Mouse (Mus musculus) neural tube, embryonic 14.5 days (tissue): ENCODE measurements at regions not wholly inside any gene's neighbourhood (a gene's known extent, or its start where the extent isn't known, plus 50 kb on each side); places are given as distances from the start of the nearest gene placed in this dataset.

ENCODE experiments used
- ATAC-seq: fragments of 200-750 bp; cut with Nextera tagmentation; 2 replicates; pipeline ENCODE4 v1.8.0; 2017; ENCODE audit warnings: low read depth, mild to moderate bottlenecking, moderate TSS enrichment, moderate library complexity
- H3K27ac ChIP-seq: fragments of 300-500 bp; sonication (generic); 2 replicates; pipeline ENCODE4 v1.5.1; 2014; ENCODE audit warnings: low read depth, mild to moderate bottlenecking, control low read depth, low read length, moderate library complexity, mixed read lengths
- H3K27me3 ChIP-seq: fragments of 300-500 bp; sonication (generic); 2 replicates; pipeline ENCODE4 v1.6.1; 2014; ENCODE audit warnings: low read length; ENCODE audit not compliant: control insufficient read depth, insufficient read depth
- H3K36me3 ChIP-seq: fragments of 300-500 bp; sonication (generic); 2 replicates; pipeline ENCODE4 v1.6.1; 2014; ENCODE audit warnings: low read length, mixed read lengths; ENCODE audit not compliant: control insufficient read depth, insufficient read depth
- H3K4me1 ChIP-seq: fragments of 300-500 bp; sonication (generic); 2 replicates; pipeline ENCODE4 v1.6.1; 2014; ENCODE audit warnings: low read length; ENCODE audit not compliant: control insufficient read depth, insufficient read depth
- H3K4me2 ChIP-seq: fragments of 300-500 bp; sonication (generic); 2 replicates; pipeline ENCODE4 v1.6.1; 2014; ENCODE audit warnings: mild to moderate bottlenecking, low read depth, low read length, control low read depth
- H3K4me3 ChIP-seq: fragments of 300-500 bp; sonication (generic); 2 replicates; pipeline ENCODE4 v1.5.1; 2014; ENCODE audit warnings: low read depth, low read length, control low read depth, mixed read lengths
- H3K9ac ChIP-seq: fragments of 300-500 bp; sonication (generic); replicated peaks from 2 replicates; pipeline ENCODE4 v1.6.1; 2014; ENCODE audit warnings: low read depth, mild to moderate bottlenecking, control low read depth, low read length, mixed read lengths
- H3K9me3 ChIP-seq: fragments of 300-500 bp; sonication (generic); 2 replicates; pipeline ENCODE4 v1.6.1; 2016; ENCODE audit warnings: low read length; ENCODE audit not compliant: control insufficient read depth
- WGBS: fragments of 180-500 bp; shearing (Covaris S2); extraction: QIAGEN DNeasy Blood & Tissue Kit; methylation state at CpG from one replicate; pipeline ENCODE4 v1.1.7; 2014; 5-methylcytosine and 5-hydroxymethylcytosine counted together

DNA sequence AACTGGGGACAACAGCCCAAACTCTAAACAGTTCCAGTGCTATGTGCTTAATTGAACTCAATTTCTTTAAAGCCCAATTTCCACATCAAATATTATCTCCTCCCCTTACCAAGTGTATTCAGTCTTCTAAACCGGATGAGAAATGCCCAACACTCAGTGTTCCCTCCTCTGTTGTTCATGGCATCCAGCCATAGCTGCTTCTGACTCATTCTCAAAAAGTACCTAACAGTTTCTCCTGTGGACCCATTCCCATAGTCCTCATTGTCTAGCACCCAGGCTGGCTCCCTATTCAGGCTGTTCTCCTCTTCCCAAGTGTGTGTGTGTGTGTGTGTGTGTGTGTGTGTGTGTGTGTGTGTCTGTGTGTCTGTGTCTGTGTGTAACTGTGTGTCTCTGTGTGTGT, 478.7 kb downstream of the Pdcd6ip start:
- no peaks in the 10 kb centered on the region for H3K27me3 ChIP-seq
- no peaks in the 10 kb centered on the region for H3K36me3 ChIP-seq
- no peak overlapping the region for H3K27ac ChIP-seq
- H3K4me1 ChIP-seq, result no peaks in the 10 kb centered on the region
- WGBS, result 85% methylated on average over 1 of the region's 1 CpGs
- no peak for ATAC-seq
- no peak overlapping the region for H3K9ac ChIP-seq
- no peaks in the 10 kb centered on the region for H3K9me3 ChIP-seq
- H3K4me3 ChIP-seq, result no peak overlapping the region
- H3K4me2 ChIP-seq, result no peak overlapping the region

DNA sequence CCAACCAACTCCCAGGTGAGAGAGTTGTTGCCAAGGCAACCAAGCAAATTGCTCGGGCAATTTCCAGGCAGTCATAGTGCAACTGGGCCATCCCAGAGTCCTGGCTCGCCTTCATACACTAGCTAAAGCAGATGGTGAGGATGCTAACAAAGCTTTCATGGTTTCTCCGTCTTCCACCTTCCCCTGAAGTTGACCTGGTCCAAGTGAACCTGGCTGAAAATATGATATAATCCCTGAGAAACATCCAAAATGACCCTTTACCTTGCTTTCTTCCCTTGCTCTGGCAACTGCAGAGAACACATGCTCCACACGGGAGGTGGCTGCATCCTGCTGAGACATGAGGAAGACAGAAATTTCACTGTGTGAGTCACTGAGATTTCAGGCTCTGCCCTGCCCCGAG, 494.1 kb downstream of the Pdcd6ip start:
- H3K27me3 ChIP-seq, result no peaks in the 10 kb centered on the region
- H3K9me3 ChIP-seq, result no peaks in the 10 kb centered on the region
- ATAC-seq, result no peak
- H3K36me3 ChIP-seq, result no peaks in the 10 kb centered on the region
- WGBS, result 62% methylated on average over 5 of the region's 5 CpGs
- H3K4me1 ChIP-seq, result no peaks in the 10 kb centered on the region
- no peak overlapping the region for H3K4me2 ChIP-seq
- no peak overlapping the region for H3K4me3 ChIP-seq
- no peak overlapping the region for H3K9ac ChIP-seq
- H3K27ac ChIP-seq, result no peak overlapping the region

DNA sequence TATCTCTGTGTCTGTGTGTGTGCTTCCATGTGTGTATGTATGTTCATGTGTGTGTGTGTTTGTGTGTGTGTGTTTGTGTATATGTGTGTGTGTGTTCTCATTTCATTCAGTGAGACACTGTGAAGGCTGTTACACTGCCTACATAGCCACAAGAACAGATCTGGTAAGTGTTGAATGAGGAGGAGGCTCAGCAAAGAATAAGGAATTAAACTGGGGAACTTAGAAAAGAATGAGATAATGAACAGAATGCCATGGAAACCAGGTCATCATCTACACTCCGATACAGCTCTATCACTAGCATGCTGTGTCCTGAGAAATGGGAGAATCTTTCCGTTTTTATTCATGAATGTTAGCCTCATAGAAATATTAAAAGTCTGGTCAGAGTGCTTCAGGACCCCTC, 495.7 kb downstream of the Pdcd6ip start:
- H3K27ac ChIP-seq, result no peak overlapping the region
- H3K4me2 ChIP-seq, result no peak overlapping the region
- H3K36me3 ChIP-seq, result no peaks in the 10 kb centered on the region
- H3K9me3 ChIP-seq, result no peaks in the 10 kb centered on the region
- no peak overlapping the region for H3K4me3 ChIP-seq
- no peak overlapping the region for H3K9ac ChIP-seq
- 82% methylated on average over 2 of the region's 2 CpGs for WGBS
- no peaks in the 10 kb centered on the region for H3K27me3 ChIP-seq
- ATAC-seq, result no peak
- no peaks in the 10 kb centered on the region for H3K4me1 ChIP-seq

DNA sequence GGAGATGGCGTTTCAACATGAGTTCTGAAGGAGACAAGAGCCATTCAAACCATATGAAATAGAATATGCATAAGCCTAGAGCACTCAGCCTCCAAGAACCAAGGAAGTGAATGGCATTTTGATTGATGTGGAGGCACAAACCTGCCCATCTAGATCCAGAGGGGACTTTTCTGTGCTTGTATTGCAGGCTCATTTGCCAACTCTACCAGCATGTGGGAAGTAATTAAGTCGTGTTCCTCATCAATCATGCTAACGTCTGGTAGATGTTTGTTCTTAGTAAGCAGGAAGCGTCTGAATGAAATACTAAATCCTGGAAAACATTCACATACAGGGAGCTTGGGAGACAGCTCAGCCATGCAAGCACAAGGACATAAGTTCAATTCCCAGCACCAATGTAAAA, 499.9 kb downstream of the Pdcd6ip start:
- H3K36me3 ChIP-seq, result no peaks in the 10 kb centered on the region
- H3K9ac ChIP-seq, result no peak overlapping the region
- H3K27me3 ChIP-seq, result no peaks in the 10 kb centered on the region
- H3K4me3 ChIP-seq, result no peak overlapping the region
- no peaks in the 10 kb centered on the region for H3K9me3 ChIP-seq
- WGBS, result 49% methylated on average over 4 of the region's 4 CpGs
- H3K27ac ChIP-seq, result no peak overlapping the region
- H3K4me1 ChIP-seq, result no peaks in the 10 kb centered on the region
- H3K4me2 ChIP-seq, result no peak overlapping the region
- ATAC-seq, result no peak

DNA sequence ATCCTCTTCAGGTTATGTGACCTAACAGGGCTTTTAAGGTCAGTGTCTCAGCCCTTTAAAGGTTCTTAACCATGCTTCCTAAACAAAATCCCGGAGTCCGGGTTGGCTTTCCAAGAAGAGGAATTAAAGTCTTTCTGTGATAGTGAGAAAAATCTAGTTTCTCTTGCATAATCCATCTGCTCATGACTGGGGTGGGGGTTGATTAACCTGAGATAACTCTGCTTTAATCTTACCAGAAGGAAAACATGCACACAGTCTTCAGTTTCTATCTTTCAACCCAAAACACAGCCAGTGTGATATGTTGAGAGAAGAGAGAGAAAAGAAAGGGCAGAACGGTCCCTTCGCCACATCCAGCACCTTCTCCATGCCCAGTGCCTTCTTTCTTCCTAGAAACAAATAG, 508.8 kb downstream of the Pdcd6ip start:
- no peak overlapping the region for H3K27ac ChIP-seq
- no peaks in the 10 kb centered on the region for H3K9me3 ChIP-seq
- no peaks in the 10 kb centered on the region for H3K27me3 ChIP-seq
- H3K9ac ChIP-seq, result no peak overlapping the region
- WGBS, result 94% methylated on average over 4 of the region's 4 CpGs
- H3K4me1 ChIP-seq, result no peaks in the 10 kb centered on the region
- no peak overlapping the region for H3K4me2 ChIP-seq
- H3K36me3 ChIP-seq, result no peaks in the 10 kb centered on the region
- no peak overlapping the region for H3K4me3 ChIP-seq
- no peak for ATAC-seq

DNA sequence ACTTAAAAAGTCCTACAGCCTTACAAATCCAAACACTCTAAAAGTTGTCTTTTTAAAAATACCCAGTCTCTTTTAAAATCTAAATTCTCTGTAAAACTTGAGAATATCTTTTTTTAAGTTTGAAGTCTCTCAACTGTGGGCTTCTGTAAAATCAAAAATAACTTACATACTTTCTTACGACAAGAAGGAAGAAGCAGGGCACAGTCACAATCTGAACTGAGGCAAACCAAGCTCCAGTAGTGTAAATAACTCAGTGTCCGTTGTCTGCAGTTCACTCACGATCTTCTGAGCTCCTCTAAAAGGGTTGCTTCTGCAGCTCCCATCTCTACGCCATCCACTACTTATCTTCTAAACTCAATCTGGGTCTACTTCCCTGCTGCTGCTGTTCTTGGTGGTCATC, 512.5 kb downstream of the Pdcd6ip start:
- H3K36me3 ChIP-seq, result no peaks in the 10 kb centered on the region
- no peak overlapping the region for H3K4me2 ChIP-seq
- no peaks in the 10 kb centered on the region for H3K4me1 ChIP-seq
- ATAC-seq, result no peak
- no peak overlapping the region for H3K9ac ChIP-seq
- H3K9me3 ChIP-seq, result no peaks in the 10 kb centered on the region
- H3K27me3 ChIP-seq, result no peaks in the 10 kb centered on the region
- WGBS, result 85% methylated on average over 4 of the region's 4 CpGs
- H3K27ac ChIP-seq, result no peak overlapping the region
- H3K4me3 ChIP-seq, result no peak overlapping the region

DNA sequence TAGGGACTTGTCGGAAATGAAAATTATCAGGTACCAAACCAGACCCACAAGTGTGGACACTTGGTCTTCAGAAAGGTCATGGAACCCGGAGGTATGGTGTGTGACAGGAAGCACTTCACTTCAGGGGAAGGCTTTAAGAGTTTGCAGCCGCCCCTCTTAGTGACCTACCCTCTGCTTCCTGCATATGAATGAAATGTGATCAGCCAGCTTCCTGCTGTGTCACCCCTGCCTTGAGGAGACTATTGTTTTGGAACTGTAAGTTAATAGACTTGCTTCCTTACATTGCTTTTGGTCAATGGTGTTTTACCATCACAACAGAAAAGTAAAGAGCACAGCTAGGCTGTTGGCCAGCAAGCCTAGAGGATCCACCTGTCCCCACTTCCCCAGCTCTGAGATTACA, 515.3 kb downstream of the Pdcd6ip start:
- Histone ChIP-seq H3K4me2 (no peak overlapping the region), H3K9ac (no peak overlapping the region), H3K4me3 (no peak overlapping the region), H3K9me3 (no peaks in the 10 kb centered on the region), H3K27me3 (no peaks in the 10 kb centered on the region), H3K4me1 (no peaks in the 10 kb centered on the region), H3K36me3 (no peaks in the 10 kb centered on the region), H3K27ac (no peak overlapping the region)
- 64% methylated on average over 3 of the region's 3 CpGs for WGBS
- no peak for ATAC-seq

DNA sequence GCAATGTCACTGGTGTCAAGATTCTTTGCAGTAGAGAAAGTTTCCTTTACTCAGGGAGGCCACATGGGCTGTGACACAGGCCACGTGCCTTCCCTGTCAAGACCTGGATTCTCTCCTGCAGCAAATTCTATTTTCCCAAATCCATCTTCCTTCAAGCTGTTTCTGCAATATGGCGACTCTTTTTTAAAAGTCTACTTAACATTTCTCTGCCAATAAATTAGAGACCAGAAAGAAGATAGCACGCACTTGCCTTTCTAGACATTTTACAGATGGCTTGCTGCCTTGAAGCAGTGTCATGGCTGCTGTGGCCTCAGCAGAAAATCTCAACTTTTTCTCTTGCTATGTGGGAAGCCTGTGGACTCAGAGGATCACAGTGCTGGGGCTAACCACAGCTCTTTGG, 516.9 kb downstream of the Pdcd6ip start:
- WGBS, result 88% methylated on average over 3 of the region's 3 CpGs
- ATAC-seq, result no peak
- no peak overlapping the region for H3K4me3 ChIP-seq
- no peaks in the 10 kb centered on the region for H3K36me3 ChIP-seq
- no peaks in the 10 kb centered on the region for H3K9me3 ChIP-seq
- H3K4me2 ChIP-seq, result no peak overlapping the region
- no peak overlapping the region for H3K27ac ChIP-seq
- H3K27me3 ChIP-seq, result no peaks in the 10 kb centered on the region
- H3K4me1 ChIP-seq, result no peaks in the 10 kb centered on the region
- H3K9ac ChIP-seq, result no peak overlapping the region

DNA sequence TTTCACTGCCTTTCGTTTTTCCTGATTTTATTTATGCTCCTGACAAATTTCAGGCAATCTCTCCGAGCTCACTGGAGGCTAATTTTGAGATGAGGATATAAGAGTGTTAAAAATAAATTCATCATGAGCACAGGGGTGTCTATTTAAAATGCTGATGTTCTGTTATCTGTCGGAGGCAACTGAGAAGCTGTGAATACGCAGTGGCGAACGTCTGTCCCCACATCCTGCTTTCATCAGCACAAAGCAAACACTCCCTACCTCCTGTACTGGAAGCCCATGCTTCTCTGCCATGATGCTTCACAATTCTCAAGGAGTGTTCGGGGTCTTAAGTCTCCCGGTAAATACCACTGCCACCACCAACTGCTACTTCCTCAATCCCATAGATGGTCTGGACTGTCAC, 526.9 kb downstream of the Pdcd6ip start:
- H3K27me3 ChIP-seq, result no peaks in the 10 kb centered on the region
- no peak for ATAC-seq
- no peak overlapping the region for H3K4me3 ChIP-seq
- no peak overlapping the region for H3K4me2 ChIP-seq
- H3K4me1 ChIP-seq, result no peaks in the 10 kb centered on the region
- 81% methylated on average over 8 of the region's 8 CpGs for WGBS
- no peak overlapping the region for H3K9ac ChIP-seq
- H3K36me3 ChIP-seq, result no peaks in the 10 kb centered on the region
- H3K27ac ChIP-seq, result no peak overlapping the region
- no peaks in the 10 kb centered on the region for H3K9me3 ChIP-seq

DNA sequence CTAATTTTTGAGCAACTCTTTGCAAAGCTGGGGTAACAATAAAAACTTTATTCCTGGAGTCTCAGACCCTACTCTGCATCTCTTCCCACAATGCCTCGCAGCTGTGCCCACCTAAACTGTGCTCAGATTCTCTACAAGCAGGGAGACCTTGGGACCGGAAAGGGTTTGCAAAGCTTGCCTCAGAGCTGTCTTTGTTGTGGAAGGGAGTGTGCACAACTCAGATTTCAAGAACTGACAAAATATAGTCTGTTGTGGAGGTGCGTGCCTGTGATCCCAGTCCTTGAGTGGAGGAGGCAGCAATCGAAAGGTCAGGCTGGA, 530.2 kb downstream of the Pdcd6ip start:
- WGBS, result 92% methylated on average over 4 of the region's 4 CpGs
- Histone ChIP-seq H3K27me3 (no peaks in the 10 kb centered on the region), H3K9ac (no peak overlapping the region), H3K4me3 (no peak overlapping the region), H3K4me1 (no peaks in the 10 kb centered on the region), H3K27ac (no peak overlapping the region), H3K4me2 (no peak overlapping the region), H3K36me3 (no peaks in the 10 kb centered on the region), H3K9me3 (no peaks in the 10 kb centered on the region)
- ATAC-seq, result no peak
